Mouse (Mus musculus) liver, embryonic 14.5 days (tissue): ENCODE results near the gene Rpl10a. TPM values are rescaled to one million over a fixed set of nuclear protein-coding genes. Genes with fewer than 3 reads are reported as not detected.

Experiments used
- ATAC-seq: fragments of 200-750 bp; cut with Nextera tagmentation; 2 replicates; pipeline ENCODE4 v1.8.0; 2017; ENCODE audit warnings: moderate number of reproducible peaks, mild to moderate bottlenecking, moderate library complexity; ENCODE audit not compliant: insufficient read depth
- DNase-seq, 3 experiments: peaks; one replicate each; pipeline ENCODE4 v3.0.0-alpha.2; 2012 to 2013; ENCODE audit warnings: low read depth in 3 of 3, low spot score in 3 of 3
- H3K27ac ChIP-seq: fragments of 300-500 bp; sonication (generic); 2 replicates; pipeline ENCODE4 v1.5.1; 2014; ENCODE audit warnings: moderate library complexity, mild to moderate bottlenecking, control low read depth, inconsistent platforms
- H3K27me3 ChIP-seq: fragments of 300-500 bp; sonication (generic); 2 replicates; pipeline ENCODE4 v1.6.1; 2014; ENCODE audit warnings: mild to moderate bottlenecking, low read length, moderate library complexity; ENCODE audit not compliant: control insufficient read depth, insufficient read depth
- H3K36me3 ChIP-seq: fragments of 300-500 bp; sonication (generic); replicated peaks from 2 replicates; pipeline ENCODE4 v1.6.1; 2014; ENCODE audit warnings: low read depth; ENCODE audit not compliant: control insufficient read depth, insufficient read depth
- H3K4me1 ChIP-seq, 2 experiments: fragments of 200-500 bp in 1 of 2; fragments of 300-500 bp in 1 of 2; sonication (generic) in 1 of 2; replicated peaks; 2 replicates each; pipeline ENCODE4 v1.6.1; 2012 to 2014; ENCODE audit warnings: antibody characterized with exemption in 1 of 2, inconsistent platforms in 1 of 2, low read length in 1 of 2; ENCODE audit not compliant: control insufficient read depth in 2 of 2, insufficient read depth in 2 of 2
- H3K4me2 ChIP-seq: fragments of 300-500 bp; sonication (generic); 2 replicates; pipeline ENCODE4 v1.6.1; 2014; ENCODE audit warnings: low read depth, mild to moderate bottlenecking, control low read depth, moderate library complexity
- H3K4me3 ChIP-seq, 2 experiments: fragments of 200-500 bp in 1 of 2; fragments of 300-500 bp in 1 of 2; sonication (generic) in 1 of 2; 2 replicates each; pipeline ENCODE4 v1.5.1; 2012 to 2014; ENCODE audit warnings: low read depth in 2 of 2, low read length in 2 of 2, mild to moderate bottlenecking in 2 of 2, control low read depth in 1 of 2, inconsistent platforms in 1 of 2, moderate library complexity in 1 of 2; ENCODE audit not compliant: insufficient read depth in 1 of 2
- H3K9ac ChIP-seq: fragments of 300-500 bp; sonication (generic); replicated peaks from 2 replicates; pipeline ENCODE4 v1.6.1; 2014; ENCODE audit warnings: mild to moderate bottlenecking, control low read depth, moderate library complexity
- H3K9me3 ChIP-seq: fragments of 300-500 bp; sonication (generic); 2 replicates; pipeline ENCODE4 v1.6.1; 2016; ENCODE audit warnings: low read length, mixed read lengths; ENCODE audit not compliant: control insufficient read depth
- CTCF ChIP-seq: IDR thresholded peaks from 2 replicates; pipeline ENCODE4 v1.5.1; 2016; ENCODE audit warnings: antibody characterized with exemption, low read depth, control low read depth
- EP300 ChIP-seq: IDR thresholded peaks from 2 replicates; pipeline ENCODE4 v1.6.1; 2016; ENCODE audit warnings: antibody characterized with exemption, low read depth
- WGBS: fragments of 180-500 bp; shearing (Covaris S2); extraction: QIAGEN DNeasy Blood & Tissue Kit; methylation state at CpG from one replicate; pipeline ENCODE4 v1.1.7; 2014; ENCODE audit not compliant: insufficient replicate concordance; 5-methylcytosine and 5-hydroxymethylcytosine counted together
- polyA plus RNA-seq, 2 experiments: library from polyadenylated mRNA; depleted of rRNA in 1 of 2; stranded (reverse) in 1 of 2; unstranded in 1 of 2; fragments of >200 nt; fragmentation: Nextera tagmentation in 1 of 2; extraction: Ambion mirVana in 1 of 2; gene quantifications; 2 replicates each; pipeline versions ENCODE4 v1.2.1 to v1.2.3; 2012 to 2014

The Rpl10a gene
- polyA plus RNA-seq, 2 experiments: 510 to 1,992 TPM

DNA sequence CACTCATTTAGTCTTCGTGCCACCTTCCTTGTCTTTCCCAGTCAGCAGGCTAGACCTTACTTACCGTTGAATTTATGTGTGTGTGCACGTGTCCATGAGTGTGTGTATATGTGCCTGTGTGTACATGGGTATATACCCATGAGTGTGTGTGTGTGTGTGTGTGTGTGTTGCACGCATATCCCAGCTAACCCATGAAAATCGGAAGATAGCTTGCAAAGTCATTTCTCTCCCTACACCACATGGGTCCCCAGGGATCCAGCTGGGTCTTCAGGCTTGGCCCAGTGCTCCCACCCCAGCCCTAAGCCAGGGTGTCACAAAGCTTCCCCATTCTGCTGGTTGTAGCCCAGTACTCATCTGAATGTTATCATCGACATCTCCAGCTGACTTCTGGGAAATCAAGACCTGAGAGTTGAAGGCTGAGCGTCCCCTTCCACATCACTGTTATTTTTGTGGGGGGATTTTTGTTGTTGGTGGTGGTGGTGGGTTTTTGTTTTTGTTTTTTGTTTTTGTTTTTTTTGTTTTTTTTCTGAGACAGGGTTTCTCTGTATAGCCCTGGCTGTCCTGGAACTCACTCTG is 46.3 kb upstream of the Rpl10a start:
- H3K27ac ChIP-seq: no peak overlapping the region
- WGBS: 62% methylated on average over 7 of the region's 7 CpGs
- no peak for ATAC-seq
- H3K4me3 ChIP-seq: no peak overlapping the region
- DNase-seq: no peak
- no peaks in the 10 kb centered on the region for H3K36me3 ChIP-seq
- no peak overlapping the region for H3K4me2 ChIP-seq
- no peaks in the 10 kb centered on the region for H3K9me3 ChIP-seq
- H3K4me1 ChIP-seq: peaks cover 4 to 16% of the 10 kb centered on the region in 2 experiments; a peak in 3 of 4 replicates
- no peak for TF ChIP-seq CTCF
- no peak for TF ChIP-seq EP300
- no peaks in the 10 kb centered on the region for H3K27me3 ChIP-seq
- no peak overlapping the region for H3K9ac ChIP-seq

- no peak for TF ChIP-seq EP300
- no peak for TF ChIP-seq CTCF
- no peak overlapping the region for H3K4me2 ChIP-seq
- no peak overlapping the region for H3K4me3 ChIP-seq
- no peak overlapping the region for H3K27ac ChIP-seq
- 70% methylated on average over 10 of the region's 10 CpGs for WGBS
- no peaks in the 10 kb centered on the region for H3K27me3 ChIP-seq
- H3K4me1 ChIP-seq: peaks cover 0 to 10% of the 10 kb centered on the region in 2 experiments; a peak in 2 of 4 replicates
- DNase-seq: no peak
- no peak overlapping the region for H3K9ac ChIP-seq
- no peaks in the 10 kb centered on the region for H3K36me3 ChIP-seq
- ATAC-seq: no peak
- H3K9me3 ChIP-seq: no peaks in the 10 kb centered on the region
Measured at GRCm38 (mm10) chr17:28283199-28283598, 45.1 kb upstream of the Rpl10a start.

- 55% methylated on average over 10 of the region's 10 CpGs for WGBS
- Histone ChIP-seq H3K4me3 (no peak overlapping the region), H3K27ac (no peak overlapping the region), H3K9me3 (no peaks in the 10 kb centered on the region), H3K27me3 (no peaks in the 10 kb centered on the region), H3K4me1 (peaks cover 0 to 7% of the 10 kb centered on the region in 2 experiments; a peak in 3 of 4 replicates), H3K4me2 (no peak overlapping the region), H3K36me3 (no peaks in the 10 kb centered on the region), H3K9ac (no peak overlapping the region)
- TF ChIP-seq EP300 (no peak), CTCF (no peak)
- DNase-seq: no peak
- no peak for ATAC-seq
Measured at GRCm38 (mm10) chr17:28286133-28286532, 42.1 kb upstream of the Rpl10a start.

DNA sequence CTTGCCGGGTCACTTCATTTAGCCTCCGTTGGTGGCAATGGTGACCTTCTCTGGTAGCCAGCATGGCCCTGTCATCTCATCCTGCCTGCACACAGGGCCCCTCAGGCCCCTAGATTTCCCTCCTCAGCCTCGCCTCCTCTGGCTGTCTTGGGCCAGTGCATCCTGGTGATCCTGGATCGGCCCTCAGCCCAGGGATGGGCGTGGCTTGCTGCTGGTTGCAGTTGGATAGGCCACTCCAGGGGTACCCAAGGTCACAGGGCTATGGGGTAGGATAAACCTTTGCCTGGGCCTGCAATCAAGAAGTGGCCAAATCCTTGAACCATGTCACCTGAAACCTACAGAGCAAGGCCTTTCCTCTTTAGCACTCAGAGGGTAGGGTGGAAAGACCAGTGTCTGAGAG is 41.3 kb upstream of the Rpl10a start:
- Histone ChIP-seq H3K4me1 (peaks cover 0 to 11% of the 10 kb centered on the region in 2 experiments; a peak in 3 of 4 replicates), H3K4me3 (no peak overlapping the region), H3K9me3 (no peaks in the 10 kb centered on the region), H3K27ac (no peak overlapping the region), H3K9ac (no peak overlapping the region), H3K4me2 (no peak overlapping the region), H3K27me3 (no peaks in the 10 kb centered on the region), H3K36me3 (no peaks in the 10 kb centered on the region)
- TF ChIP-seq CTCF: peak; percentile 20; the same call in 1 of the 2 replicates
- no peak for TF ChIP-seq EP300
- no peak for DNase-seq
- 56% methylated on average over 5 of the region's 5 CpGs for WGBS
- no peak for ATAC-seq

DNA sequence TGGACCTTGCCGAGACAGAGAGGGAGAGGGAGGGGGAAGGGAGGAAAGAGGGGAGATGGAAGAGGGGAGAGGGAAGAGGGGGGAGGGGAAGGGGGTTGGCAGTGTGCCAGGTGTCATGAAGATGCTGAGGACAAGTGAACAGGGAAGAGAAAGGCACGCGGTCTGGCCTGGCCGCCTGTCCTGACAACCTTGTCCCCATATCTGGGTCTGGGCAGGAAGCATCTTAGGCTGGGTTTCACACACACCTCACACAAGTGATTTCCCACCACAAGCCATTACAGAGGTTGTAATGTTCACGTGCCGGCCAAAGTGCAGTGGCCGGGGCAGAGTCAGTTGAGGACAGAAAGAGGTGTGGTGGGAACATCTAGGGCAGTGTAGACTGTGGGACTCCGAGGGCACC is 40.7 kb upstream of the Rpl10a start:
- Histone ChIP-seq H3K27ac (no peak overlapping the region), H3K4me2 (no peak overlapping the region), H3K27me3 (no peaks in the 10 kb centered on the region), H3K4me1 (peaks cover 0 to 11% of the 10 kb centered on the region in 2 experiments; a peak in 3 of 4 replicates), H3K36me3 (no peaks in the 10 kb centered on the region), H3K9me3 (no peaks in the 10 kb centered on the region), H3K9ac (no peak overlapping the region), H3K4me3 (no peak overlapping the region)
- DNase-seq (no peak), ATAC-seq (peak; percentile 35; the same call in 1 of the 2 replicates)
- 47% methylated on average over 8 of the region's 8 CpGs for WGBS
- TF ChIP-seq EP300 (no peak), CTCF (no peak)
